Mouse (Mus musculus): ENCODE results near the gene Zfp174.
"Not testable (repeated sequence)": the region's sequence is repeated elsewhere in the genome, so short reads cannot be mapped to it uniquely, and the experiment has no call there.

The Zfp174 gene

DNA sequence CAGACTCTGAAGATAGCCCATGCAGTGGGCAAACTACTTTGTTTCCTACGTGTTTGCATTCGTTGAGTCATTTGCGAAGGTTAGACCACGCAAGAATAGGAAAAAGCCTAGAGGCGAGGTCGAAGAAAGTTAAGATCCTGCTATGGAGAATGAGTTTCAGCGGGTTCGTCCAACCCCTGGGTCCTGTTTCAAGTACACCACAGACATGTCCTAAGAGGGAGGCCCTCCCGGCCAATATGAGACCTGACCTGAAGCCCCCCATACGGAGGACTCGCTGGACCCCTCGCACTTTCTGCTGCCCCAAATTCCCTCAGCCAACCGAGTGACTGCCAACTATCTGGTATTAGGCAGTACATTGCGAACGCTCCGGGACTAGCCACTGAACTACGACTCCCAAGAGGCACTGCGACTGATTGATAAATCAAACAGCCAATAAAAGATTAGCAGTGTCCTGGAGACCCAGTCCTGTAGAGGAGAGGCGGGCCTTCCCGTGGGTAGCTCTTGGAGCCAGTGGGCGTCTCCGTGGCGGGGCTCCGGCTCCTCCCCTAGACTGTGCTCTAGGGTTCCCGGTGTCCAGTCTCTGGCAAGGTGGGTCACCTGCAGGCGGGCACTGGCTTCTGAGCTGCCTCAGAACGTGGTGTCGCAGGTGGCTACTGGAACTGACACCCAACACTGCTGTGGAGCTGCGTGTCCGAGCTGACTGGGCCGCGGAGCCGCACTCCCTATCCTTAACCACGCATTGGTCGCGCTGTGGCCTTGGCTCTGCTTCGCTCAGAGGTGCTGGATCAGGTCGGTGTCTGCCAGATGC lies at the start of gene Zfp174:
TSS of gene Zfp174 (plus strand) at position 558 of the 808 bp plus-strand sequence.
- peak; percentile 97 for DNase-seq (ENCODE audit: low read depth)

DNA sequence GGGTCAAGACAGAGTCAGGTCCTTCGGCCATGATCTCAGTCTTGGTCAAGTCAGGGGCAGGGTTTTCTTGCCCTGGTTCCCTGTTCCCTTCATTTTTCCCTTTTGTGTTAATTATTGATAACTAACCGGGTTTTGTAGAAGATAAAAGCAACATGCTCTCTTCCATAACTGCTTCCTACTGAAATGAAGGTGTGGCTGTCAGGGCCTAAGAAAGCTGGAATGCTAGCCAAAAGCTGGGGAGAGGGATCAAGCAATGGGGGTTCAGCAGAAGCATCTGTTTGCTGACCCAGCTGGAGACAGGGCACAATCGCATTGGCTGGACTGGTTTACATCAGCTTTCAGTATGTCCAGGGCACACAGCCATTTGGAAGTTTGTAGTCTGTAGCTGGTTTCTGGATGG lies 38.9 kb upstream of the Zfp174 start:
- peak; percentile 19 for DNase-seq (ENCODE audit: low read depth)

DNA sequence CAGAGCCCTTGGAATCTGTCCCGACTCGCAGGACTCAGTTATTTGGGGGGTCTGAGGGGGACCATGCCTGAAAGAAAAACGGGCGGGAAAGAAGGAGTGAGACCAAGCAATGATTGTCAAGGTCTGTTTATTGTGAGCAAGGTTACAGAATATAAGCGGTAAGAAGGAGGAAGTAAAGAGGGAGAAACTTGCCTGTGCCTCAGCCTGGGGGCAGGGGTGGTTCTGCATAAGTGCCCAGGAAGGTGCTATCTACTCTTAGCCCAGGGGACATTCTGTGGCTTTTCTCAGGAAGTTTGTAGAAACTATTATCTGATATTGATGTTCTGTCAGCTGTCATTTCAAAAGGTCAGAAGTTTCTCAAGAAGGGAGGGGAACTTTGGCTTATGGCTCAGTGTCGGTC lies 32.4 kb upstream of the Zfp174 start:
- DNase-seq (ENCODE audit: low read depth), result not testable (repeated sequence)

DNA sequence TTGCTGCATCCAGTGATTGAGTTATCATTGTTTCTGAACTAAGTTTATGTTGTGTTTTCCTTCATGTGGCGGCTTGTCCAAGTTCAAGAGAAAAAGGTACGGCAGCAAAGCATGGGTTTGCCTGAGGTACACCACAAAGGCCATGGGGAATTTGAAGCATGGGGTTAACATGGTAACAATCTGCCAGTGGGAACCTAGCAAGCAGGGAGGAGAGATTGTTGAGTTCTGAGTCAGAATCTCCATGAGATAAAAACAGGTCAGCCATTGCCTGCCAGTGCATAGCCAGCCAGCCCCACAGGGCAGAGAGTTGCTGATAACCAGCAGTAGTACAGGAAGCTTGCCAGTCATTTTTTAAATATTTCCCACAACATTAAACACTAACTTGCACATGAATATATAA lies 26.9 kb upstream of the Zfp174 start:
- DNase-seq (ENCODE audit: low read depth), result peak; percentile 13

DNA sequence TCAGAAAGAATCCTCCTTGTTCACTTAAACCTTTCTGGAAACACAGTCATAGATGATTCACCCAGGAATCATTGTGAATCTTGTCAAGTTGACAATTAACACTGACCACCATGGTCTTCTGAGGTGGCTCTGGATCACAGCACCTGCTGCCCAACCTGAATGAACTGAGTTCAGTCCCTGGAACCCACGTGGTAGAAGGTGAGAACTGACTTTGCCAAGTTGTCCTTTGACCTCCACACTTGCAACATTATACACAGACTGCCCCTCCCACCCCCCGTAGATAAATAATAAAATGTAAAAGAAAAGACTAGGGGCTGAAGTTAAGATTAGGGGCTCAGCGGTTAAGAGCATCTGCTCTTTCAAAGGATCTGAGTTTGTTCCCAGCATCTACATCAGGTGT lies 19.0 kb upstream of the Zfp174 start:
- DNase-seq (ENCODE audit: low read depth), result no peak

DNA sequence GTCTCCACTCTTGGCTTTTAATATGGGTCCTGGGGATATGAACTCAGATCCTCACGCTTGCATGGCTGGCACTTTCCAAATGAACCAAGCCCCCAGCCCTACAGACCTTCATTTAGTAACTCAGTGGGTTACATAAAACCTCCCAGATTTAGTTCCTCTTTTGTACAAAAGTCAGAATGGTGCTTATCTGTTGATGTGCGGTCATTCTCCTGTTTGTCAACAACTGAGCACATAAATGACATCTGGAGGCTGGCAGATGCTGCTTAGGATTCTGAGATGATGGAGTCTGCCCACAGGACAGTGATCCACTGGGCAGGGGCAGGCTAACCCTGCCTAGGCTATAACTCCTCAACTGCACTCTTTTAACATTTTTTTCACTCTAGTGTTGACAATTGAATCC lies 17.3 kb upstream of the Zfp174 start:
- DNase-seq (ENCODE audit: low read depth), result no peak

DNA sequence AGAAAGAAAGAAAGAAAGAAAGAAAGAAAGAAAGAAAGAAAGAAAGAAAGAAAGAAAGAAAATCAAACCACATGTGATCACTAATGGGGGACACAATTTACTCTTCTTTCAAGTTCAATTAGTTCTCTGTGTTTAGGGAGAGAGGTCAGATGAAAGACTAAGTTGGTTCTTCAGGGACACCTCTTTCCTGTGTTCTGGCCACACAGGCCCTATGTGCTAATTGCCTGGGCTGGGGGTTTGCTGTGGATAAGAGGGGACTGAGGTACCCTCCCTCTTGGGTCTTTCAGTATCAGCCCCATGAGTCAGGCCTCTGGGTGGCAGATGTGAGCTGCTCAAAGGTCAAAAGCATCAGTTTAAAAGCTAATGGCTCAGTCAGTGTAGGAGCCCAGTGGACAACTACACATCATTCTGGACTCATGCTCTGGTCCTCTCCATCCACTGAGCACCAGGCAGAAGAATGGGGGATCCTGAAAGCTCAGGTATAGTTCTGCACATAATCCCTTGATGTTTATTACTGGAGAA lies 16.4 kb upstream of the Zfp174 start, which contains the start of gene Olfr15:
TSS of gene Olfr15 (plus strand) at position 291 of the 522 bp plus-strand sequence.
- DNase-seq (ENCODE audit: low read depth), result no peak

DNA sequence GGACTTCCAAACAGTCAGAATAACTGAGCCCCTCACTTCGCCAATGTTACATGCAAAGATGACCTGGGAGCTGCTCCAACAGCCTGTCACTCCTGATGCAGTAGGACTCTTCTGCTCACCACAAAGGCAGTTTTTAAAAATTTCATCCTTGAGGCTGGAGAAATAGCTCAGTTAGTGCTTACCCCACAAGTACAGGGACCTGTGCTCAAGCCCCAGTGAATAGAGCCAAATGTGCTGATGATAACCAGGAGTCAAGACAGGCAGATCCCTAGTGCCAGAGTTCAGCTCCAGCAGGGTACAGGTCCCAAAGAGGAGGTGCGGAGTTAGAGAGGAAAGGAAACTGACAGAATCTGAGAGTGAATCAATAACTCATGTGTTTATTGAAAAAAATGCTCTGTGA lies 11.6 kb upstream of the Zfp174 start:
- DNase-seq (ENCODE audit: low read depth), result no peak

DNA sequence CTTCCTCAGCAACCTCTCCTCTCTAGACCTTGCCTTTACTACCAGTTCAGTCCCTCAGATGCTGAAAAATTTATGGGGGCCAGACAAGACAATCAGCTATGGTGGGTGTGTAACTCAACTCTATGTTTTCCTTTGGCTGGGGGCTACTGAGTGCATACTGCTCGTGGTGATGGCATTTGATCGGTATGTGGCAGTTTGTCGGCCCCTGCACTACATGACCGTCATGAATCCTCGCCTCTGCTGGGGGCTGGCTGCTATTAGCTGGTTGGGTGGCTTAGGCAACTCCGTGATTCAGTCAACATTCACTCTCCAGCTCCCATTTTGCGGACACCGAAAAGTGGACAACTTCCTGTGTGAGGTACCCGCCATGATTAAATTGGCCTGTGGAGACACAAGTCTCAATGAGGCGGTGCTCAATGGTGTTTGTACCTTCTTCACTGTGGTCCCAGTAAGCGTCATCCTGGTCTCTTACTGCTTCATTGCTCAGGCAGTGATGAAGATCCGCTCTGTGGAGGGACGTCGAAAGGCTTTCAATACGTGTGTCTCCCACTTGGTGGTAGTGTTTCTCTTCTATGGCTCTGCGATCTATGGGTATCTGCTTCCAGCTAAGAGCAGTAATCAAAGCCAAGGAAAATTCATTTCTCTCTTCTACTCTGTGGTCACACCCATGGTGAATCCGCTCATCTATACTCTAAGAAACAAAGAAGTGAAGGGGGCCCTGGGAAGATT lies 7.7 kb upstream of the Zfp174 start:
- DNase-seq (ENCODE audit: low read depth), result peak; percentile 56

DNA sequence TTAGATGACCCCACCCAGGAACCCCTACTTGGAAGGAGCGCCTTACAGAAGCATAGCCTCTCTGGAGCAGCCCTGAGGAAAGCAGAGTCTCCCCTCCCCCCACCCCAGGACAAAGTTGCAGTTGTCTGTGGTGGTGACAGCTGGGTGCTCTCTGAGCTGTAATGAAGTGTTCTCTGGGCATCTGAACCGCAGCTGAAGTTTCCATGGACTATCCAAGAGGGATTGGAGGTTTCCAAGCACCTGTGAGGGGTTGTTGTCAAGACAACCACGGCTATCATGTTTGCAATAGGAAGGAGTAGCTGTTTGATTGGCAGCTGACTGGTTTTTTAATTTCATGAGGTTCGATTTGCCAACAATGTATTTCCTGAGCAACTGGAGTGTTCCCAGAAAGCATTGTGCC lies 4.1 kb upstream of the Zfp174 start:
- no peak for DNase-seq (ENCODE audit: low read depth)

DNA sequence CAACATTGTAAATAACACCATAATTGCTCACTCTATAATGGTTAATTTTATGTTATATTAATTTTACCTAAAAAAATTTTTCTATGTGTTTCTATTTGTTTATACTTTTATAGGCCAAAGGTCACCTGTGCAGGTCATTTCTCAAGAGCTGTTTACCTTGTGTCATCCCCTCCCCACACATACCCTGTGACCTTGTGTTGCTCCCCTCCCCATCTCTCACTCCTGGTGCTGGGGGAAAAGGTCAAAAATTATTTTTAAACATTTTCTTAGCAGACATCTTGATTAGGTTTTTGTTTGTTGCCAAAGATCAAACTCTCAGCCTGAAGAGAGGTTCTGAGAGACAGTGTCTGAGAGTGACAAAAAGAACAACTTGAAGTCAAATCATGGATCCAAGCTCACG lies 3.3 kb upstream of the Zfp174 start:
- no peak for DNase-seq (ENCODE audit: low read depth)

DNA sequence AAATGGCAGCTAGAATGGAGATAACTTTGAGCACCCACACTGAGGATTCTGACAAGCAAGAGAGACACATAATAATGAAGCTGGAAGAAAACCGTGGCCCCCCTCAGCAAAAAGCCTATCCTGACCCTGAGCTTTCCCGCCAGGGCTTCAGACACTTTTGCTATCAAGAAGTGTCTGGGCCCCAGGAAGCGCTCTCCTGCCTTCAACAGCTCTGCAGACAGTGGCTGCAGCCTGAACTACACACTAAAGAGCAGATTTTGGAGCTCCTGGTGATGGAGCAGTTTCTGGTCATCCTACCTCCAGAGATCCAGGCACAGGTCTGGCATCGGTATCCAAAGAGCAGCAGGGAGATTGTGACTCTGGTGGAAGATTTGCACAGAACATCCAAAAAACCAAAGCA lies 803 bp downstream of the Zfp174 start:
- DNase-seq (ENCODE audit: low read depth), result no peak

DNA sequence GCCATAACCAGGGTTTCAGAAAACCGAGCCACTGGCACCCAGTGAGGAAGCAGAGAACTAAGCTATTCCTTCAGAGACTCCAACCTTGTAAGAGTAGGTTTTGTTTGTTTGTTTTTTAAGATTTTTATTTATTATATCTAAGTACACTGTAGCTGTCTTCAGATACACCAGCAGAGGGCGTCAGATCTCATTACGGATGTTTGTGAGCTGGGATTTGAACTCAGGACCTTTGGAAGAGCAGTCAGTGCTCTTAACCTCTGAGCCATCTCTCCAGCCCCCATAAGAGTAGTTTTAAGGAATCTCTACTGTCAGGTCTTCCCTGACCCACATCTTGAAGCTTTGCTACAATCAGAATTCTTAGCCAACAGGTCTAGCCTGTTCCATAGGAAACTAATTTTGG lies 1.3 kb downstream of the Zfp174 start:
- DNase-seq (ENCODE audit: low read depth), result no peak

DNA sequence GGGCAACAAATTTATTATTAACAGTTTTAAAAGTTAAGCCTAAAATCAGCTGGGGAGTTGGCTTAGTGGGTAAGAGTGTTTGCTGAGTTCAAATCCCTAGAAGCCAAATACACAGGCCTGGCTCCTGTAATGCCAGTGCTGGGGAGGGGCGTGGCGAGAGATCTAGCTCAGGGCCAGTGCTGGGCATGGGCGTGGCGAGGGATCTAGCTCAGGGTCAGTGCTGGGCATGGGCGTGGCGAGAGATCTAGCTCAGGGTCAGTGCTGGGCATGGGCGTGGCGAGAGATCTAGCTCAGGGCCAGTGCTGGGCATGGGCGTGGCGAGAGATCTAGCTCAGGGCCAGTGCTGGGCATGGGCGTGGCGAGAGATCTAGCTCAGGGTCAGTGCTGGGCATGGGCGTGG lies 4.2 kb downstream of the Zfp174 start:
- DNase-seq (ENCODE audit: low read depth), result not testable (repeated sequence)

DNA sequence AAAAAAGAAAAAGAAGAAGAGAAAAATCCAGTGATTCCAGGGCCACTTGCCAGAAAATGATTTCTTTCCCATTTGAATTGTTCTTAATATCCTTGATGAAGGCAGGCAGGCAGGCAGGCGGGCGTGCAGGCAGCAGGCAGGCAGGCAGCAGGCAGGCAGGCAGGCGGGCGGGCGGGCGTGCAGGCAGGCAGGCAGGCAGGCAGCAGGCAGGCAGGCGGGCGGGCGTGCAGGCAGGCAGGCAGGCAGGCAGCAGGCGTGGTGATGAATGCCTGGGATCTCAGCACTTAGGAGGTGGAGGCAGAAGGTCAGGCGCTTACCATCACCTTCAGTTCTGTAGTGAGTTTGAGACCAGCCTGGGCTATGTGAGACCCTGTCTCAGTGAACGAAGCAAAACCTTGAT lies 5.5 kb downstream of the Zfp174 start:
- no peak for DNase-seq (ENCODE audit: low read depth)

DNA sequence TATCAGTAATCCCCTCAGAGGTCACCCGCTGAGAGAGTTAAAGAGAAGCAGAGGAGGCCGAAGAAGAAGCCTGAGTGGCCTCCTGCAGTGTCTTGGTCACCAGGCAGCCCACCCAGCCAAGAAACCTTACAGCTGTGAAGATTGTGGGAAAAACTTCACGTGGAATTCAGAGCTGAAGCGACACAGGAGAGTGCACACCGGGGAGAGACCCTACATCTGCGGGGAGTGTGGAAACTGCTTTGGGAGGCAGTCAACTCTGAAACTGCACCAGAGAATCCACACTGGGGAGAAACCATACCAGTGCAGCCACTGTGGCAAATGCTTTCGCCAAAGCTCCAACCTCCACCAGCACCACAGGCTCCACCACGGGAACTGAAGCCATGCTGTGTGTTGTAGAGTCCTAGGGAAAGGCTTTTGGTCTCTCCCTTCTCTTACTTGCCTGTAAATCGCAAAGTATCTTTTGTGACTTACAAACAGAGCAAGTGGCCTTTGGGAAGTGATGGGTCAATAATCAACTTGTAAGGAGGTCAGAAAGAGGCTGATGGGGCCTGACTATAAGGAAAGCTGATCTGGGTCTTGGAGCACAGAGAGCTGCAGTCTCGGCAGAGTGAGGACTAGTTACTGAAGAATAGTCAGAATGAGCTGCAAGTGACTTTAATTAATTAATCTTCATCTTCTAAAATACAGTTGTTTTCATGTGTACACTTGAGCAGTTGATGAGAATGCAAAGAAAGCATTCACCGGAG lies 7.5 kb downstream of the Zfp174 start:
- DNase-seq (ENCODE audit: low read depth), result no peak

DNA sequence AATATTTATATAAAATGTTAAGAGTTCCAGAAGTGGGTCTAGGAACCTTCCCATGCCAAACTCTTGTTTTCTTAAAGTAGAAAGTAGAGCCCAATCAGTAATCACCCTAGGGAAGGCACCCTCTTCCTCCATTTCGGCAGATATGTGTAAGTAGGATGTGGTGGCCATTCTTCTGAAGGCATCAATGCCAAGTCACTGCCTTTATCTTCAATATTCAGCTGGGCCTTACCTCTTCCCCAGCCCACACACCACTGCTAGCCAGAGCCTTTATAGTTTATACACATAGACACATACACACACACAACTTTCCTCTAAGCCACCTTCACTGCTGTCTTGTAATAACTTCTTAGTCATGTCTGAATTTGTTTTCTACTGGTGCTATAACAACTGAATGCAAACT lies 8.7 kb downstream of the Zfp174 start:
- DNase-seq (ENCODE audit: low read depth), result no peak

DNA sequence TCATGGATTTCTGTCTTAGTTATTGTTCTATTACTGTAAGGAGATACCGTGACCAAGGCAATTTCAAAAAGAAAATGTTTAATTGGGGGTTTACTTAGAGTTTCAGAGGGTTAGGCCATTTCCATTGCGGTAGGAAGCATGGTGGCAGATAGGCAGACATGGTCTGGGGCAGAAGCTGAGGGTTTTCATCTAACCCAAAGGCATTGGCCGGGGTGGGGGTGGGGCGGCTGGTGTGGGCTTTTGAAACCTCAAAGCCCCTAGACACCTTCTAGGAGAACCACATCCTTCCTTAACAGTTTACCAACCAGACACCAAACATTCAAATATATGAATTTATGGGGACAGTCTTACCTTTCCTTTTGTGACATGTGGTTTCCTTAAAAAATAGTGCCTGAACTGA lies 12.2 kb downstream of the Zfp174 start:
- DNase-seq (ENCODE audit: low read depth), result no peak

DNA sequence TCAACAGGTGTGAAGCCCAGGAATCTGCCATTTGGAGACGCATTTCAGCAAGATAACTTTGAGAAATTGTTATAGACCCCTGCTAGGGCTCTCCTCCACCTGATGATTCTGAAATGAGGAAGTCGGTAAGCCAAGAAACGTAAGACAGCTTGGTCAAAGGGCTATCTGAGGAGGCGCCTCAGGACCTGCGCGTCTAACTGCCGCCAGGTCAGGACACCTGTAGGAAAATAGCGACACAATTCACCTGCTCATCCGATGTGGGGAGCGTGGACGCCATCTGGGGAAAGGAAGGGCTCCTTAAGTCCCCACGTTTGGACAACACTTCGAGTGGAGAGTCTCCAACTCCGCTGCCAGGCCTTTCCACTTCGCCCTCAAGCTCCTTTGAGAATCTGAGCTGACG lies 24.7 kb downstream of the Zfp174 start:
- DNase-seq (ENCODE audit: low read depth), result no peak

DNA sequence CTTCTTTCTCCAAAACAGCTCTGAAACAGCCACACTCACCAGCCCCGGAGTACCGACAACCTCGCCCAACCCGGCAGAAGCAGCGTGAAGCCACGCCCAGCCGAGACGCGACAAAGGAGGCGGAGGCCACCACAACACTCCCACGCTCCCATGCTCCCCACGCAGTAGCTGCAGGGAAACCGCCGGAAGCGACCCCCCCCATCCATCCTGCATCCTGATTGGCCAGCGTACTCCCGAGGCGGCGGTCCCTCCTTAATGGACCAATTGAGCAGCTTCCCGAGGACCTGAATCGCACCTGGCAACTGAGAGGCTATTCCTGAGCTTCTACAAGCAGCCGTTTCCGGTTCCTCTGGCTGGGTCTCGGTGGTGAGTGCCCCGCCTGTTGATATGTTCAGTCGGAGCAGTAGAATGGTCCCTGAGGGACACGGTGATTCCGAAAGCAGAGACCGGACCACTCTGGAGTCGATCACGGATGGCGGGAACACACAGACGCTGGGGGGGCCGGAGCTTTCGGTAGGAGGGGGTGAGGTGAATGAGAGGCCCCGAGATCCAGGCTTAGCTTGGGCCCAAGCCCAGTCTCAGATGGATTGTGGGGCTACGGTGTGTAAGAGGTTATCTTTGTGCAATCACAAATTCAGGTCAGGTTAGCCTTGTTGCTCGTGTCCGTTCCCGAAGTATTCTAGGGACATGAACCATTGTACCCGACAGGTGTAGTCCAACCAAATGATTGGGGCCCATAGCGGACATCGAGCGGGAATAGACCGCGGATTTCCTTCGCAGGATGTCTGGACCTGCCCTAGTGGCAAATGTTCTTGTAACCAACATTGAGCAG lies 25.4 kb downstream of the Zfp174 start, which contains the start of gene Naa60:
TSS of gene Naa60 (plus strand) at position 160 of the 832 bp plus-strand sequence.
- DNase-seq (ENCODE audit: low read depth), result peak; percentile 74

DNA sequence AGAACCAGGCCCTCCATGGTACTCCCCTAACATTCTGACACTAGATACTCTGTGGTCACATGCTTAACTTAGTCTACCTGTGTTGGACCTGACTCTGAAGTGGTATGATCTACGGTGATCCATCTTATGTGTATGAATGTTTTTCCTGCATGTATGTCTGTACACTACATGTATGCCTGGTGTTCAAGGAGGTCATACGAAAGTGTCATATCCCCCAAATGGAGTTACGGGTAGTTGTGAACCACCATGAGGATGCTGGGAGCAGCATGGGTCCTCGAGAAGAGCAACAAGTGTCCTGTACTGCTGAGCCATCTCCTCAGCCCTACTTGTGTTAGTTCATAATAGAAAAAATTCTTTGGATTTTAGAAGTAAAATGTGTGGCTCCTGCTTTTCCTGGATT lies 29.3 kb downstream of the Zfp174 start:
- DNase-seq (ENCODE audit: low read depth), result peak; percentile 7
